Mouse (Mus musculus): ENCODE measurements around the gene Ccdc93. TPM values are rescaled to one million over a fixed set of nuclear protein-coding genes. Genes with fewer than 3 reads are reported as not detected.

The Ccdc93 gene
- polyA plus RNA-seq, 1 experiment from 2014 or later: 10.3 TPM

DNA sequence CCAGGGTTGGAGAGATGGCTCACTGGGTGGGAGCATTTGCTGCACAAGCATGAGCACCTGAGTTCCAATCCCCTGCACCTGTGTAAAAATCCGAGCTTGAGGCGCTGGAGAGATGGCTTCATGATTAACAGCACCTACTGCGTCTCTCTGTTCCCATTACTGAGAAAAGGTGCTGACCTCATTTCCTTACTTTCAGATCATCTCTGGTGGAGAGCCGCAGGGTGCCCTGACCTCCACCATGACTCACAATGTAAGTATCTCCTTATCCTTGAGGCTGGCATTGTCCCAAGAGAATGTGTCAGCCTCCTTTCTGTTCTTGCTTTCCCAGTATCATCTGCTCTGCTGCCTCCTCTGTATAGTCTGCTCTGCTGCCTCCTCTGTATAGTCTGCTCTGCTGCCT, 52.2 kb downstream of the Ccdc93 start:
- H3K36me3 ChIP-seq (replicated peaks; ENCODE audit: control insufficient read depth, insufficient read depth): peaks cover 71% of the 10 kb centered on the region

DNA sequence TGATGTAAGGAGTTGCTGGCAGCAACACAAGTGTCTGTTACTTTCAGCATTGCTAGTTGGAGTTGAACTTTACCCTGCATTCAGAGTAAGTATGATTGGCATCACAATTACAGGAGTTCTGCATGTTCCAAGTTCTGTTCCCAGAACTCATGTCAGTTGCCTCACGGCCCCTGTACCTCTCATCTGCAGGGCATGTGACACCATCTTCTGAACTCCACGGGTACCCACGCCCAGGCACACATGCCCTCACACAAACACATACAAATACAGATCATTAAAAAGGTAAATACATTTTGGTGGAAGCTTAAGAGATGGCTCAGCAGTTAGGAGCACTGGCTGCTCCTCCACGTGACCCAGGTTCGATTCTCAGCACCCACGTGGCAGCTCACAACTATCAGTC, 56.0 kb downstream of the Ccdc93 start:
- Histone ChIP-seq H3K4me3 (replicated peaks; ENCODE audit: low read length) (no peak overlapping the region), H3K9me3 (ENCODE audit: control insufficient read depth, low read length) (no peaks in the 10 kb centered on the region), H3K27me3 (ENCODE audit: control insufficient read depth, insufficient read depth, low read length) (no peaks in the 10 kb centered on the region), H3K4me1 (replicated peaks; ENCODE audit: control insufficient read depth, insufficient read depth, low read length) (no peaks in the 10 kb centered on the region), H3K4me2 (replicated peaks) (no peak overlapping the region), H3K9ac (no peak overlapping the region), H3K36me3 (replicated peaks; ENCODE audit: control insufficient read depth, insufficient read depth) (peaks cover 56% of the 10 kb centered on the region), H3K27ac (no peak overlapping the region)
- WGBS: 94% methylated on average over 6 of the region's 6 CpGs
- no peak for ATAC-seq (ENCODE audit: low FRiP score)
- DNase-seq (ENCODE audit: low spot score): no peak

More for the DNA sequence above, 52.2 kb downstream of the Ccdc93 start:
- DNase-seq (ENCODE audit: low spot score) (no peak), ATAC-seq (ENCODE audit: low FRiP score) (no peak)
- no peaks in the 10 kb centered on the region for H3K4me1 ChIP-seq (replicated peaks; ENCODE audit: control insufficient read depth, insufficient read depth, low read length)
- WGBS: 91% methylated on average over 4 of the region's 4 CpGs
- H3K4me3 ChIP-seq (replicated peaks; ENCODE audit: low read length): no peak overlapping the region
- H3K27me3 ChIP-seq (ENCODE audit: control insufficient read depth, insufficient read depth, low read length): no peaks in the 10 kb centered on the region
- no peak overlapping the region for H3K27ac ChIP-seq
- no peak overlapping the region for H3K9ac ChIP-seq
- no peak overlapping the region for H3K4me2 ChIP-seq (replicated peaks)
- H3K9me3 ChIP-seq (ENCODE audit: control insufficient read depth, low read length): no peaks in the 10 kb centered on the region

DNA sequence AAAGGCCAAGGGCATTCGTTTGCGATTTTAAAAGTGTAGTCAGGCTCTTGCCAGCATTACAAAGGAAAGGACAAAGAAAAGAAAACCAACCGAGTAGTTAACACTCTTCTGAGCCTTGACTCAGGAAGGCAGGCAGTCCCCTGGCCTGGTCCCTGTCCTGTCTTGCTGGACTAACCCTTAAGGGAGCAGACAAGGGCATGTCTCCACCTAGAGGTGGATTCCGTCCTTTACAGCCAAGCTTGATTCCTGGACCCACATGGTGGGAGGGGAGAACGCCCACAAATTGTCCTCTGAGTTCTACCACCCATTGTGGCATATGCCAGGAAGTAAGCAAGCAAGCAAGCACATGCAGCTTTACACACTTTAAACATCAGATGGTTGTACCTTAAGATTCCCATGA, 59.4 kb downstream of the Ccdc93 start:
- WGBS: 40% methylated on average over 5 of the region's 5 CpGs
- Histone ChIP-seq H3K4me3 (replicated peaks; ENCODE audit: low read length) (no peak overlapping the region), H3K27ac (no peak overlapping the region), H3K27me3 (ENCODE audit: control insufficient read depth, insufficient read depth, low read length) (no peaks in the 10 kb centered on the region), H3K4me2 (replicated peaks) (no peak overlapping the region), H3K36me3 (replicated peaks; ENCODE audit: control insufficient read depth, insufficient read depth) (peaks cover 75% of the 10 kb centered on the region), H3K4me1 (replicated peaks; ENCODE audit: control insufficient read depth, insufficient read depth, low read length) (no peaks in the 10 kb centered on the region), H3K9ac (no peak overlapping the region), H3K9me3 (ENCODE audit: control insufficient read depth, low read length) (no peaks in the 10 kb centered on the region)
- ATAC-seq (ENCODE audit: low FRiP score) (no peak), DNase-seq (ENCODE audit: low spot score) (peak; percentile 34)

DNA sequence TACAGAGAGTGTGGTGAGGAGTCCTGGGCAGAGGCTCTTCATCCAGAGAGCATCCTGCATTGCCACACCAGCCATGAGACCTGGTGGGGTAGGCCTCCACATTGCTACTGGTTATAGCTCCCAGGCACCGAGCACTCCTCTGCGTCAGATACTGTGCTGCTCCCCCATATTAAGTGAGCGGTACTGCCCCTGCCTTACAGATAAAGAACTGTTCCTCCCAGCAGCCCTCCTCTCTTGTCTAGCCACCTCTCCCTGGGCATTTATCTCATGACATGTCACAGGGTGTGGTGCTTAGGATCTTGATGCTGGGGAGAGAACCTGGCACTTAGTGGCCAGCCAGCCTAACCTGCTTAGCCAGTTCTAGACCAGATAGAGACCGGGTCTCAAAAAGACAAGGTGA, 66.2 kb downstream of the Ccdc93 start:
- no peaks in the 10 kb centered on the region for H3K9me3 ChIP-seq (ENCODE audit: control insufficient read depth, low read length)
- H3K27me3 ChIP-seq (ENCODE audit: control insufficient read depth, insufficient read depth, low read length): no peaks in the 10 kb centered on the region
- H3K4me3 ChIP-seq (replicated peaks; ENCODE audit: low read length): no peak overlapping the region
- no peak overlapping the region for H3K27ac ChIP-seq
- DNase-seq (ENCODE audit: low spot score) (no peak), ATAC-seq (ENCODE audit: low FRiP score) (no peak)
- 98% methylated on average over 4 of the region's 4 CpGs for WGBS
- H3K36me3 ChIP-seq (replicated peaks; ENCODE audit: control insufficient read depth, insufficient read depth): peaks cover 89% of the 10 kb centered on the region
- H3K9ac ChIP-seq: no peak overlapping the region
- H3K4me1 ChIP-seq (replicated peaks; ENCODE audit: control insufficient read depth, insufficient read depth, low read length): no peaks in the 10 kb centered on the region
- H3K4me2 ChIP-seq (replicated peaks): no peak overlapping the region

DNA sequence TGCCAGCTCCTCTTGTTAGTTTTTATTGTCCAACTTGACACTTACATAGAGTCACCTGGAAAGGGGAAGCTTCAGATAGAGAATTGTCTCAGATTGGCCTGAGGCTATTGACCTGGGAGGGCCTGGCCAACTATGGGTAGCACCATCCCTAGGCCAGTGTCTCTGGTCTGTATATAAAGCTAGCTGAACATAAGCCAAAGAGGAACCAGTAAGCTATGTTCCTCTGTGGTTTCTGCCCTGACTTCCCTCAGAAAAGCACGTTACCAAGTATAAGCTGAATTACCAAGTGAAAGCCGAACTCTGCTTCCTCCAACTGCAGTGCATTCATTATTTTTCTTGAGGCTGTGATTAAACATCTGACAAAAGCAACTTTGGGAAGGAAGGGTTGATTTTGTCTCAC, 77.9 kb downstream of the Ccdc93 start:
- H3K4me1 ChIP-seq (replicated peaks; ENCODE audit: control insufficient read depth, insufficient read depth, low read length): no peaks in the 10 kb centered on the region
- no peaks in the 10 kb centered on the region for H3K27me3 ChIP-seq (ENCODE audit: control insufficient read depth, insufficient read depth, low read length)
- no peak for DNase-seq (ENCODE audit: low spot score)
- H3K36me3 ChIP-seq (replicated peaks; ENCODE audit: control insufficient read depth, insufficient read depth): no peaks in the 10 kb centered on the region; the same call in 1 of the 2 replicates
- no peak overlapping the region for H3K27ac ChIP-seq
- 83% methylated on average over 2 of the region's 2 CpGs for WGBS
- no peak overlapping the region for H3K9ac ChIP-seq
- no peak overlapping the region for H3K4me2 ChIP-seq (replicated peaks)
- H3K4me3 ChIP-seq (replicated peaks; ENCODE audit: low read length): no peak overlapping the region
- H3K9me3 ChIP-seq (ENCODE audit: control insufficient read depth, low read length): no peaks in the 10 kb centered on the region
- ATAC-seq (ENCODE audit: low FRiP score): no peak

DNA sequence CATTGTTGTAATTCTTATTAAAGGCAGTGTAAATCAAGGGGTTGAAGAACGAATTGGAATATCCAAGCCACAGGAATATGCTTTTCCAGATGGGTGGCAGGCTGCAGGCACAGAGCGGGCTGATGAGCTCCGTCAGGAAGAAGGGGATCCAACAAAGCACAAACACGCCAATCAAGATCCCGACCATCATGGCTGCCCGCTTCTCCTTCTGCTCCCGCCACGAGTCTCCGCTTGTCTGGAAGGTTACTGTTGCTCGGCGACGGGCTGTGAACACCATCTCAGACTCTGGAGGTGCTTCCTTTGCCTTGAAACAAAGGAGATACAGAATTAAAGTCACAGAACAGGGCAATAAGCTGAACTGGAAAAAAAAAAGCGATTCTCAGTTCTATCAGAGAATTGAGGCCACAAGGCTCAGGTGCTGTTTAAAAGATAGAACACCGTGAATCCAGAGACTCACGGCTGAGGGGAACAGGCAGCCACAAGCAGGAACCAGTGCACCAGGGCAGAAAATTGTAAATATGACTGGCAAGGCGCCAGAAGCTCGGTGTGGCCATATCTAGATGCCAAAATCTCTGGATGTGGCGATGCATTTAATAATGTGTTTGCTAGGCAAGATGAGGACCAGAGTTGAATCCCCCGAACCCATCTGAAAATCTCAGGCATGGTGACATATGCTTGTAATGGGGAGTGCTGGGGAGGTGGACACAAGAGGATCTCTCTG, 79.7 kb downstream of the Ccdc93 start:
- Histone ChIP-seq H3K9ac (no peak overlapping the region), H3K36me3 (replicated peaks; ENCODE audit: control insufficient read depth, insufficient read depth) (no peaks in the 10 kb centered on the region; the same call in 1 of the 2 replicates), H3K4me1 (replicated peaks; ENCODE audit: control insufficient read depth, insufficient read depth, low read length) (no peaks in the 10 kb centered on the region), H3K27me3 (ENCODE audit: control insufficient read depth, insufficient read depth, low read length) (no peaks in the 10 kb centered on the region), H3K9me3 (ENCODE audit: control insufficient read depth, low read length) (no peaks in the 10 kb centered on the region), H3K4me2 (replicated peaks) (no peak overlapping the region), H3K27ac (no peak overlapping the region), H3K4me3 (replicated peaks; ENCODE audit: low read length) (no peak overlapping the region)
- WGBS: 82% methylated on average over 19 of the region's 19 CpGs
- DNase-seq (ENCODE audit: low spot score): no peak
- no peak for ATAC-seq (ENCODE audit: low FRiP score)

DNA sequence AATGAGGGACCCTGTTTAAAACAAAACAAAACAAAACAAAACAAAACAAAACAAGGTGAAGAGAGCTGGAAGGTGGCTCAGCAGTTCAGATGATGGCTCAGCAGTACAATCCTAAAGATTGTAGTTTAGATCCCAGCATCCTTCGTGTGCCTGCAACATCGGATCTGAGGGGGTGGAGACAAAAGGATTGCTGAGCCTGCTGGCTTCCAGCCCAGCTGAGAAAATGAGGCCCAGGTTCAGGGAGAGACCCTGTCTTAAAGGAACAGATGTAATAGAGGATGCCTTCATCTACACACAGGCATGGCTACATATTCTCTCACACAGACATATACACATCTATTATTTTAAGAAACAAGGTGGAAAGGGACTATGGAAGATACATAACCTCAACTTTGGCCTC, 80.3 kb downstream of the Ccdc93 start:
- Histone ChIP-seq H3K9ac (no peak overlapping the region), H3K4me1 (replicated peaks; ENCODE audit: control insufficient read depth, insufficient read depth, low read length) (no peaks in the 10 kb centered on the region), H3K36me3 (replicated peaks; ENCODE audit: control insufficient read depth, insufficient read depth) (no peaks in the 10 kb centered on the region; the same call in 1 of the 2 replicates), H3K9me3 (ENCODE audit: control insufficient read depth, low read length) (no peaks in the 10 kb centered on the region), H3K27ac (no peak overlapping the region), H3K4me2 (replicated peaks) (no peak overlapping the region), H3K27me3 (ENCODE audit: control insufficient read depth, insufficient read depth, low read length) (no peaks in the 10 kb centered on the region), H3K4me3 (replicated peaks; ENCODE audit: low read length) (no peak overlapping the region)
- WGBS: 30% methylated on average over 2 of the region's 2 CpGs
- ATAC-seq (ENCODE audit: low FRiP score) (no peak; the same call in 1 of the 2 replicates), DNase-seq (ENCODE audit: low spot score) (no peak)

DNA sequence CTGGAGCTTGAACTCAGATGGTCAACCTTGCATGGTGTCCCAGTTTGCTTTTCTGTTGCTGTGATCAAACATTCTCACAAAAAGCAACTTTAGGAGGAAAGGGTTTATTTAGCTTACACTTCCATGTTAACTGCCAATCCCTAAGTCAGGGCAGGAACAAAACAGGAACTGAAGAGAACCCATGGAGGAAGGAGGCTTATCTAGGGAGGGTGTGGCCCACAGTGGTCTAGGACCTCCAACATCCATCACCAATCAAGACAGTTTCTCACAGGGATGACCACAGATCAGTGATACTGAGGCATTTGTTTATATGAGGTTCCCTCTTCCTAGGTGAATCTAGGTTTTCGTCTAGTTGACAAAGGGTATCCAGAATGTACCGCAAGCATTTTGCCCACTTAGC, 81.1 kb downstream of the Ccdc93 start:
- H3K4me2 ChIP-seq (replicated peaks): no peak overlapping the region
- no peak for DNase-seq (ENCODE audit: low spot score)
- no peaks in the 10 kb centered on the region for H3K9me3 ChIP-seq (ENCODE audit: control insufficient read depth, low read length)
- no peak overlapping the region for H3K9ac ChIP-seq
- H3K27ac ChIP-seq: no peak overlapping the region
- H3K36me3 ChIP-seq (replicated peaks; ENCODE audit: control insufficient read depth, insufficient read depth): no peaks in the 10 kb centered on the region
- 93% methylated on average over 2 of the region's 2 CpGs for WGBS
- H3K4me1 ChIP-seq (replicated peaks; ENCODE audit: control insufficient read depth, insufficient read depth, low read length): no peaks in the 10 kb centered on the region
- no peaks in the 10 kb centered on the region for H3K27me3 ChIP-seq (ENCODE audit: control insufficient read depth, insufficient read depth, low read length)
- H3K4me3 ChIP-seq (replicated peaks; ENCODE audit: low read length): no peak overlapping the region
- no peak for ATAC-seq (ENCODE audit: low FRiP score)

DNA sequence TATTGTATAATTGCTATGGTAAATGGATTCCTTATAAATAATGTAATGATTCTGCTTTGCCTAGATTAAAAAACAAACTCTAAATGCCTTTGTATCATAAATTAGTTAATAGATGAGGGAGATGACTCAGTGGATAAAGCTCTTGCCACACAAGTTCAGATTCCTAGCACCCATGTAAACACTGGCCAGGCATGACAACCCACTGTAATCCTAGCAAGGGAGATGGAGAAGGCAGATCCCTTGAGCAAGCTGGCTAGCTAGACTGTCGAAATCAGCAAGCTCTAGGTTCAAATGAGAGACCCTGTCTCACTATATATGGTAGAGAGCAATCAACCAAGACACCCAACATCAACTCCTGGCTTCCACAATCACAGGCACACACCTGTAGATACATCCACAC, 87.8 kb downstream of the Ccdc93 start:
- Histone ChIP-seq H3K9ac (no peak overlapping the region), H3K27ac (no peak overlapping the region), H3K4me3 (replicated peaks; ENCODE audit: low read length) (no peak overlapping the region), H3K4me1 (replicated peaks; ENCODE audit: control insufficient read depth, insufficient read depth, low read length) (no peaks in the 10 kb centered on the region), H3K36me3 (replicated peaks; ENCODE audit: control insufficient read depth, insufficient read depth) (no peaks in the 10 kb centered on the region), H3K27me3 (ENCODE audit: control insufficient read depth, insufficient read depth, low read length) (no peaks in the 10 kb centered on the region), H3K9me3 (ENCODE audit: control insufficient read depth, low read length) (no peaks in the 10 kb centered on the region), H3K4me2 (replicated peaks) (no peak overlapping the region)
- no peak for ATAC-seq (ENCODE audit: low FRiP score)
- WGBS: 70% methylated on average over 1 of the region's 1 CpGs
- DNase-seq (ENCODE audit: low spot score): no peak

DNA sequence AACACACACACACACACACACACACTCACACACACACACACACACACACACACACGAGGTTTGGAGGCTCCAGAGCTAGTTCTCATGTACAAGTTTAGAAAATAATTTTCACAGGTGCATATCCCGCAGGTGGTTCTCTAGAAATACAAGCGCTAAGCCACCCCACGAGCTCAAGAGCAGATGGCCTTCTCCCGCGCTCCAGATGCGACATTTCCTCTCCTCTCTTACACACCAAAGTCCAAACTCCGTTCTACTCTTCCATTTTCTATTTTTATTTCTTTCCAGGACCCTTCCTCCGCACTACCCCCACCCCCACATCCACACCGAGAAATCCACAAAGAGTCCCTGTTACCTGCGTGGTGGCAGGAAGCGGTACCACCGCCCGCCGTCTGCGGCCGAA, 96.2 kb downstream of the Ccdc93 start:
- Histone ChIP-seq H3K4me3 (replicated peaks; ENCODE audit: low read length) (peak overlapping the region; percentile 29), H3K9me3 (ENCODE audit: control insufficient read depth, low read length) (no peaks in the 10 kb centered on the region), H3K9ac (no peak overlapping the region), H3K27ac (no peak overlapping the region), H3K27me3 (ENCODE audit: control insufficient read depth, insufficient read depth, low read length) (peaks cover 28% of the 10 kb centered on the region), H3K36me3 (replicated peaks; ENCODE audit: control insufficient read depth, insufficient read depth) (no peaks in the 10 kb centered on the region), H3K4me2 (replicated peaks) (peak overlapping the region; percentile 62), H3K4me1 (replicated peaks; ENCODE audit: control insufficient read depth, insufficient read depth, low read length) (peaks cover 15% of the 10 kb centered on the region)
- ATAC-seq (ENCODE audit: low FRiP score): 0 out of 2 replicates have a peak, but pooled peaks have one; percentile 7
- WGBS: 55% methylated on average over 17 of the region's 17 CpGs
- DNase-seq (ENCODE audit: low spot score): no peak
